Mouse (Mus musculus) T-helper 2 cell (primary cell): Measurements from ENCODE around the gene Osbpl10.
"Not testable (repeated sequence)": the region's sequence is repeated elsewhere in the genome, so short reads cannot be mapped to it uniquely, and the experiment has no call there.

ENCODE experiments used
- in situ Hi-C: fragments of 300-600 bp; cut with MboI, MseI; formaldehyde crosslinking; loops from one replicate; pipeline ENCODE4 v1.15.1; 2025; ENCODE audit warnings: high pct_unique_total_duplicates

Gene Osbpl10

GRCm38 (mm10) chr9:114978281-114979111 lies at the start of gene Osbpl10:
Gene Osbpl10 (plus strand): TSS chr9:114978569.
- in situ Hi-C loops: no loop called here

GRCm38 (mm10) chr9:114930464-114931090 lies 47.8 kb upstream of the Osbpl10 start:
- in situ Hi-C loops: no loop called here

- in situ Hi-C loops: no loop called here
Observed at GRCm38 (mm10) chr9:114932607-114933006, 45.8 kb upstream of the Osbpl10 start.

GRCm38 (mm10) chr9:114933037-114933722 lies 45.2 kb upstream of the Osbpl10 start:
- in situ Hi-C loops: no loop called here

- in situ Hi-C loops: no loop called here
Observed at GRCm38 (mm10) chr9:114933723-114934171, 44.6 kb upstream of the Osbpl10 start, which contains the start of gene Gpd1l. Gene Gpd1l (minus strand): TSS chr9:114933987.

- in situ Hi-C loops: no loop called here
Observed at GRCm38 (mm10) chr9:114934231-114934630, 44.1 kb upstream of the Osbpl10 start.

GRCm38 (mm10) chr9:114935321-114935720 lies 43.0 kb upstream of the Osbpl10 start:
- in situ Hi-C loops: no loop called here

GRCm38 (mm10) chr9:114936687-114937086 lies 41.7 kb upstream of the Osbpl10 start:
- in situ Hi-C loops: no loop called here

- in situ Hi-C loops: no loop called here
Observed at GRCm38 (mm10) chr9:114944642-114945041, 33.7 kb upstream of the Osbpl10 start.

- in situ Hi-C loops: no loop called here
Observed at GRCm38 (mm10) chr9:114945576-114945975, 32.8 kb upstream of the Osbpl10 start.

GRCm38 (mm10) chr9:114948395-114948794 lies 30.0 kb upstream of the Osbpl10 start:
- in situ Hi-C loops: no loop called here

GRCm38 (mm10) chr9:114952866-114953265 lies 25.5 kb upstream of the Osbpl10 start:
- in situ Hi-C loops: no loop called here

- in situ Hi-C loops: no loop called here
Observed at GRCm38 (mm10) chr9:114955340-114955739, 23.0 kb upstream of the Osbpl10 start.

GRCm38 (mm10) chr9:114956945-114957344 lies 21.4 kb upstream of the Osbpl10 start:
- in situ Hi-C loops: no loop called here

- in situ Hi-C loops: no loop called here
Observed at GRCm38 (mm10) chr9:114960043-114960789, 18.2 kb upstream of the Osbpl10 start.

GRCm38 (mm10) chr9:114960844-114961243 lies 17.5 kb upstream of the Osbpl10 start:
- in situ Hi-C loops: no loop called here

- in situ Hi-C loops: no loop called here
Observed at GRCm38 (mm10) chr9:114964093-114964492, 14.3 kb upstream of the Osbpl10 start.

GRCm38 (mm10) chr9:114966286-114966685 lies 12.1 kb upstream of the Osbpl10 start:
- in situ Hi-C loops: not testable (repeated sequence)

- in situ Hi-C loops: no loop called here
Observed at GRCm38 (mm10) chr9:114977461-114978280, 698 bp upstream of the Osbpl10 start.

GRCm38 (mm10) chr9:114979969-114980368 lies 1.6 kb downstream of the Osbpl10 start:
- in situ Hi-C loops: no loop called here
